Comparison of ENCODE assay signal across 8 mouse cellular contexts in genomic region chr1:192855474-192856230, GRCm38 (mm10). TPM values are rescaled to one million over a fixed set of nuclear protein-coding genes. Genes with fewer than 3 reads are reported as not detected.
A peak's percentile ranks its signal among the peaks of the same experiment; 100 is the strongest.
DNase-seq lines count a peak whose midpoint lies in the region; ATAC-seq lines count a peak whose summit lies in the region.

Sertad4 (minus strand) TSS chr1:192855756.

- H3K4me1 ChIP-seq in embryonic facial prominence, embryonic 15.5 days, result peaks cover 66% of the 10 kb centered on the region
- peaks cover 15 to 18% of the 10 kb centered on the region in 2 experiments for H3K4me1 ChIP-seq in heart, embryonic 14.5 days (ENCODE audit: control insufficient read depth in 2 of 2, insufficient read depth in 2 of 2, low read length in 2 of 2)

- H3K27ac ChIP-seq in embryonic facial prominence, embryonic 15.5 days (replicated peaks), result peak within 1 kb of the TSS; percentile 99
- H3K27ac ChIP-seq in heart, embryonic 14.5 days (replicated peaks in 1 of 2; ENCODE audit: control insufficient read depth in 1 of 2, insufficient read depth in 1 of 2, low read depth in 2 of 2, low read length in 2 of 2), result peak within 1 kb of the TSS; percentile 85 to 89

- H3K9ac ChIP-seq in embryonic facial prominence, embryonic 15.5 days, result peak within 1 kb of the TSS; percentile 90
- H3K9ac ChIP-seq in heart, embryonic 14.5 days (ENCODE audit: low read length), result peak within 1 kb of the TSS; percentile 88

- ATAC-seq in embryonic facial prominence, embryonic 15.5 days (ENCODE audit: insufficient number of reproducible peaks, low FRiP score, low TSS enrichment, low read depth), result peak; percentile 84
- peak; percentile 41; the same call in 1 of the 2 replicates for ATAC-seq in heart, embryonic 14.5 days (ENCODE audit: insufficient number of reproducible peaks, insufficient read depth, low FRiP score, low read depth)
- ATAC-seq in activated CD4-positive, CD25-positive, alpha-beta regulatory T cell, adult 4 months, result no peak

- DNase-seq in 3T3-L1 (ENCODE audit: low read depth, low spot score), result peak; percentile 92
- DNase-seq in adrenal gland, postnatal 25 days, result peak; percentile 75
- peak; percentile 85 for DNase-seq in kidney, postnatal 10 days
- peak; percentile 19 to 49 for DNase-seq in lung, adult 18-20 months
- peak; percentile 87 for DNase-seq in retina, postnatal 1 day

- peak within 1 kb of the TSS; percentile 87 for H3K4me3 ChIP-seq in embryonic facial prominence, embryonic 15.5 days (replicated peaks)
- peak within 1 kb of the TSS; percentile 83 to 94 for H3K4me3 ChIP-seq in heart, embryonic 14.5 days (ENCODE audit: control insufficient read depth in 1 of 2, insufficient read depth in 1 of 2, low read depth in 1 of 2, low read length in 2 of 2)

- H3K9me3 ChIP-seq in embryonic facial prominence, embryonic 15.5 days (replicated peaks), result no peaks in the 10 kb centered on the region
- no peaks in the 10 kb centered on the region for H3K9me3 ChIP-seq in heart, embryonic 14.5 days (ENCODE audit: control insufficient read depth, low read length)

- H3K36me3 ChIP-seq in embryonic facial prominence, embryonic 15.5 days, result 0 out of 2 replicates have a peak, but pooled peaks cover 2% of the 10 kb centered on the region
- no peaks in the 10 kb centered on the region for H3K36me3 ChIP-seq in heart, embryonic 14.5 days (ENCODE audit: control insufficient read depth, insufficient read depth, low read length)

- under 1% methylated on average over 75 of the region's 75 CpGs for WGBS in embryonic facial prominence, embryonic 15.5 days
- under 1% methylated on average over 52 of the region's 75 CpGs for WGBS in heart, embryonic 14.5 days

- H3K27me3 ChIP-seq in embryonic facial prominence, embryonic 15.5 days, result 0 out of 2 replicates have a peak, but pooled peaks cover 5% of the 10 kb centered on the region
- H3K27me3 ChIP-seq in heart, embryonic 14.5 days (ENCODE audit: control insufficient read depth, insufficient read depth, low read length), result peaks cover 16% of the 10 kb centered on the region; the same call in 1 of the 2 replicates

- H3K4me2 ChIP-seq in embryonic facial prominence, embryonic 15.5 days (replicated peaks), result peak within 1 kb of the TSS; percentile 70
- H3K4me2 ChIP-seq in heart, embryonic 14.5 days (ENCODE audit: low read length), result peak within 1 kb of the TSS; percentile 99

RNA-seq across cellular contexts. Expression of gene Sertad4, which starts in this region (rescaled TPM):
- 10.1 and 18.8 TPM in 2 replicates for total RNA-seq in adrenal gland, postnatal 25 days (2021)
- polyA plus RNA-seq in embryonic facial prominence, embryonic 15.5 days (2015; fragmentation: Nextera tagmentation; extraction: Ambion mirVana), result 58.0 and 63.4 TPM in 2 replicates
- 14.8 and 17.0 TPM in 2 replicates for polyA plus RNA-seq in heart, embryonic 14.5 days (2014; fragmentation: Nextera tagmentation; extraction: Ambion mirVana)
- polyA plus RNA-seq in activated CD4-positive, CD25-positive, alpha-beta regulatory T cell, adult 4 months (2017; shearing (Covaris generic)), result not detected

Comparison
In these comparisons a context has a peak if more than half of its experiments do, and no peak if none do; other contexts are left out.
1. RNA of gene Sertad4 (polyA plus RNA-seq): 58.0 to 63.4 TPM in embryonic facial prominence, embryonic 15.5 days and 14.8 to 17.0 TPM in heart, embryonic 14.5 days; not detected in activated CD4-positive, CD25-positive, alpha-beta regulatory T cell, adult 4 months; every median in the first group is over 10 times any median in the second.
2. DNase-seq: peak in every context shown above with its lines; median percentile 92 in 3T3-L1; 87 in retina, postnatal 1 day; 85 in kidney, postnatal 10 days; 75 in adrenal gland, postnatal 25 days; 34 in lung, adult 18-20 months.